In genomic region chr14:106088480-106089037, GRCm38 (mm10) we compare ENCODE assay signal across 29 mouse cellular contexts. TPM values are rescaled to one million over a fixed set of nuclear protein-coding genes. Genes with fewer than 3 reads are reported as not detected.
DNase-seq lines count a peak whose midpoint lies in the region; ATAC-seq and TF ChIP-seq lines count a peak whose summit lies in the region.
"Had no signal": no experiment of that assay in that cellular context is flagged by ENCODE, and none has a peak within 500 bp of the region (broad histone marks: within the 10 kb centered on the region; RNA-seq: fewer than 3 reads in every experiment).

No protein-coding gene starts in this region.

- WGBS in kidney, embryonic 14.5 days, result 74% methylated on average over 13 of the region's 13 CpGs
- WGBS in midbrain, embryonic 15.5 days, result 80% methylated on average over 13 of the region's 13 CpGs

- H3K9me3 ChIP-seq in kidney, embryonic 14.5 days (ENCODE audit: control insufficient read depth, low read length), result no peaks in the 10 kb centered on the region
- H3K9me3 ChIP-seq in MEL (replicated peaks; ENCODE audit: insufficient read depth, low read length), result no peaks in the 10 kb centered on the region
- H3K9me3 ChIP-seq in midbrain, embryonic 15.5 days, result no peaks in the 10 kb centered on the region
- H3K9me3 ChIP-seq: forebrain, embryonic 15.5 days; heart, embryonic 10.5 days; intestine, embryonic 15.5 days; limb, embryonic 15.5 days; liver, embryonic 15.5 days; neural tube, embryonic 12.5 days had no signal

- H3K4me1 ChIP-seq in kidney, embryonic 14.5 days (ENCODE audit: control insufficient read depth, insufficient read depth, low read length), result no peaks in the 10 kb centered on the region
- no peaks in the 10 kb centered on the region for H3K4me1 ChIP-seq in MEL (ENCODE audit: control insufficient read depth in 1 of 2, insufficient read depth in 2 of 2, low read length in 2 of 2)
- no peaks in the 10 kb centered on the region for H3K4me1 ChIP-seq in midbrain, embryonic 15.5 days
- H3K4me1 ChIP-seq: forebrain, embryonic 15.5 days; heart, embryonic 10.5 days; intestine, embryonic 15.5 days; limb, embryonic 15.5 days; liver, embryonic 15.5 days; neural tube, embryonic 12.5 days had no signal

- TF ChIP-seq EP300 in MEL (IDR thresholded peaks at IDR 0.05; ENCODE audit: low read depth in 1 of 2, low read length in 2 of 2), result no peak

- peak; percentile 55 for ATAC-seq in frontal cortex, adult (ENCODE audit: low TSS enrichment)
- no peak for ATAC-seq in kidney, embryonic 14.5 days (ENCODE audit: low FRiP score, low TSS enrichment)
- ATAC-seq in midbrain, embryonic 15.5 days (replicated peaks), result no peak
- ATAC-seq: activated CD4-positive, CD25-positive, alpha-beta regulatory T cell, adult 4 months; forebrain, embryonic 15.5 days; intestine, embryonic 15.5 days had no signal

- no peak for TF ChIP-seq CTCF in MEL (IDR thresholded peaks at IDR 0.05 in 2 of 3, conservative IDR thresholded peaks at IDR 0.05 in 1 of 3; ENCODE audit: control insufficient read depth in 1 of 3, insufficient read depth in 1 of 3, low read depth in 2 of 3, low read length in 3 of 3, poor library complexity in 1 of 3, severe bottlenecking in 1 of 3)

- no peaks in the 10 kb centered on the region for H3K79me2 ChIP-seq in MEL (ENCODE audit: control insufficient read depth, insufficient read depth, low read length, poor library complexity)

- no peaks in the 10 kb centered on the region for H3K27me3 ChIP-seq in kidney, embryonic 14.5 days (ENCODE audit: control insufficient read depth, insufficient read depth, low read length)
- no peaks in the 10 kb centered on the region for H3K27me3 ChIP-seq in MEL (ENCODE audit: control insufficient read depth in 1 of 2, insufficient read depth in 2 of 2, low read length in 2 of 2)
- no peaks in the 10 kb centered on the region for H3K27me3 ChIP-seq in midbrain, embryonic 15.5 days (replicated peaks)
- H3K27me3 ChIP-seq: forebrain, embryonic 15.5 days; intestine, embryonic 15.5 days; limb, embryonic 15.5 days; liver, embryonic 15.5 days; neural tube, embryonic 12.5 days had no signal

- H3K27ac ChIP-seq in kidney, embryonic 14.5 days (ENCODE audit: low read depth, low read length), result no peak overlapping the region
- peak overlapping the region; percentile 65 for H3K27ac ChIP-seq in MEL (ENCODE audit: control insufficient read depth, low read depth, low read length)
- no peak overlapping the region for H3K27ac ChIP-seq in midbrain, embryonic 15.5 days
- H3K27ac ChIP-seq: forebrain, embryonic 15.5 days; heart, embryonic 10.5 days; hindbrain, embryonic 14.5 days; intestine, embryonic 15.5 days; limb, embryonic 15.5 days; liver, embryonic 15.5 days; neural tube, embryonic 12.5 days had no signal

- TF ChIP-seq POLR2A in MEL (IDR thresholded peaks at IDR 0.05; ENCODE audit: control insufficient read depth in 1 of 2, insufficient read depth in 1 of 2, low read depth in 1 of 2, low read length in 2 of 2, poor library complexity in 1 of 2), result no peak

- no peak overlapping the region for H3K9ac ChIP-seq in kidney, embryonic 14.5 days (ENCODE audit: low read depth, low read length)
- H3K9ac ChIP-seq in MEL (ENCODE audit: control insufficient read depth, low read depth, low read length, poor library complexity, severe bottlenecking), result peak overlapping the region; percentile 31; the same call in 1 of the 2 replicates
- H3K9ac ChIP-seq in midbrain, embryonic 15.5 days, result no peak overlapping the region
- H3K9ac ChIP-seq: forebrain, embryonic 15.5 days; hindbrain, embryonic 14.5 days; intestine, embryonic 15.5 days; limb, embryonic 15.5 days; liver, embryonic 15.5 days; neural tube, embryonic 12.5 days had no signal

- no peak overlapping the region for H3K4me3 ChIP-seq in kidney, embryonic 14.5 days (ENCODE audit: low read length)
- H3K4me3 ChIP-seq in MEL (ENCODE audit: control insufficient read depth in 1 of 2, insufficient read depth in 1 of 2, low read depth in 2 of 2, low read length in 2 of 2), result peak overlapping the region; percentile 57 to 66
- no peak overlapping the region for H3K4me3 ChIP-seq in midbrain, embryonic 15.5 days
- H3K4me3 ChIP-seq: forebrain, embryonic 15.5 days; heart, embryonic 10.5 days; intestine, embryonic 15.5 days; limb, embryonic 15.5 days; liver, embryonic 15.5 days; neural tube, embryonic 12.5 days had no signal

- no peak overlapping the region for H3K4me2 ChIP-seq in kidney, embryonic 14.5 days (replicated peaks; ENCODE audit: low read depth, low read length)
- H3K4me2 ChIP-seq in midbrain, embryonic 15.5 days, result no peak overlapping the region
- H3K4me2 ChIP-seq: forebrain, embryonic 15.5 days; hindbrain, embryonic 14.5 days; intestine, embryonic 15.5 days; limb, embryonic 15.5 days; liver, embryonic 15.5 days; neural tube, embryonic 12.5 days had no signal

- TF ChIP-seq RAD21 in MEL (IDR thresholded peaks at IDR 0.05; ENCODE audit: low read depth, low read length), result no peak

- DNase-seq in frontal cortex, postnatal 36 days (ENCODE audit: low spot score in 2 of 2), result no peak
- peak; percentile 15 for DNase-seq in kidney, postnatal 14 days
- peak; percentile 74 for DNase-seq in MEL (ENCODE audit: low read depth, low spot score)
- peak; percentile 3 for DNase-seq in brain, adult 2 months (ENCODE audit: low read depth, low spot score)
- no peak for DNase-seq in right cerebral cortex, postnatal 14 days
- DNase-seq: cerebellum, adult 11-12 months; cerebellum, postnatal 14 days; embryo, embryonic 11 days; heart, postnatal 14 days; lung, postnatal 14 days; right cerebral cortex, adult 18-20 months; thymus, postnatal 25 days had no signal

- H3K36me3 ChIP-seq in kidney, embryonic 14.5 days (ENCODE audit: control insufficient read depth, insufficient read depth, low read length), result no peaks in the 10 kb centered on the region
- H3K36me3 ChIP-seq in MEL (ENCODE audit: control insufficient read depth in 1 of 2, insufficient read depth in 2 of 2, low read length in 2 of 2), result no peaks in the 10 kb centered on the region
- no peaks in the 10 kb centered on the region for H3K36me3 ChIP-seq in midbrain, embryonic 15.5 days (replicated peaks)
- H3K36me3 ChIP-seq: forebrain, embryonic 15.5 days; heart, embryonic 10.5 days; intestine, embryonic 15.5 days; limb, embryonic 15.5 days; liver, embryonic 15.5 days; neural tube, embryonic 12.5 days had no signal

TF ChIP-seq in MEL, 35 proteins besides CTCF, POLR2A, EP300 and RAD21:
- no peak for TF ChIP-seq MYB (IDR thresholded peaks at IDR 0.05; ENCODE audit: low read depth, low read length)
- no peak for TF ChIP-seq USF2 (IDR thresholded peaks at IDR 0.05; ENCODE audit: borderline replicate concordance in 1 of 2, insufficient read depth in 1 of 2, low read depth in 1 of 2, low read length in 2 of 2)
- TF ChIP-seq RCOR1 (IDR thresholded peaks at IDR 0.05; ENCODE audit: low read depth, low read length), result 0 out of 2 replicates have a peak, but pooled peaks have one; percentile 13
- peak; percentile 38 for TF ChIP-seq GATA1 (IDR thresholded peaks at IDR 0.05; ENCODE audit: low read depth, low read length)
- TF ChIP-seq SIN3A (IDR thresholded peaks at IDR 0.05; ENCODE audit: low read length), result 0 out of 2 replicates have a peak, but pooled peaks have one; percentile 26
- TF ChIP-seq ELF1 (IDR thresholded peaks at IDR 0.05; ENCODE audit: low read depth, low read length), result peak; percentile 59; the same call in 1 of the 2 replicates

RNA-seq across cellular contexts. Expression of gene Trim52, which starts 17.4 kb away (rescaled TPM):
- not detected in 2 replicates for polyA plus RNA-seq in kidney, embryonic 14.5 days (2014; fragmentation: Nextera tagmentation; extraction: Ambion mirVana)
- total RNA-seq in MEL (2012; rRNA removed), result not detected in 2 replicates
- polyA plus RNA-seq in MEL (2012; ENCODE audit: insufficient read depth in 1 of 2, insufficient read length in 2 of 2, low read depth in 1 of 2, low replicate concordance in 2 of 2, missing spikeins in 1 of 2), result not detected
- polyA plus RNA-seq in midbrain, embryonic 15.5 days (2015; fragmentation: Nextera tagmentation; extraction: Ambion mirVana), result not detected in 2 replicates
- total RNA-seq: gastrocnemius, adult 18-20 months; gastrocnemius, postnatal 4 days; heart, postnatal 14 days; left cerebral cortex, adult 18-20 months; left cerebral cortex, postnatal 36 days had no signal
- polyA plus RNA-seq: C2C12; embryonic facial prominence, embryonic 14.5 days; forebrain, embryonic 15.5 days; heart, embryonic 10.5 days; hindbrain, embryonic 14.5 days; intestine, embryonic 15.5 days; limb, embryonic 15.5 days; liver, embryonic 15.5 days; neural tube, embryonic 12.5 days had no signal

Comparison
In these comparisons a context has a peak if more than half of its experiments do, and no peak if none do; other contexts are left out.
1. DNase-seq: peak in kidney, postnatal 14 days (single experiment), MEL (single experiment) and brain, adult 2 months (single experiment); none in frontal cortex, postnatal 36 days (0 of 2) and right cerebral cortex, postnatal 14 days (single experiment).
2. H3K4me3 ChIP-seq: peak in MEL (2 of 2); none in kidney, embryonic 14.5 days (single experiment) and midbrain, embryonic 15.5 days (single experiment).